Mouse (Mus musculus): ENCODE measurements at regions not wholly inside any gene's neighbourhood (a gene's known extent, or its start where the extent isn't known, plus 50 kb on each side); places are given as distances from the start of the nearest gene placed in this dataset.

DNA sequence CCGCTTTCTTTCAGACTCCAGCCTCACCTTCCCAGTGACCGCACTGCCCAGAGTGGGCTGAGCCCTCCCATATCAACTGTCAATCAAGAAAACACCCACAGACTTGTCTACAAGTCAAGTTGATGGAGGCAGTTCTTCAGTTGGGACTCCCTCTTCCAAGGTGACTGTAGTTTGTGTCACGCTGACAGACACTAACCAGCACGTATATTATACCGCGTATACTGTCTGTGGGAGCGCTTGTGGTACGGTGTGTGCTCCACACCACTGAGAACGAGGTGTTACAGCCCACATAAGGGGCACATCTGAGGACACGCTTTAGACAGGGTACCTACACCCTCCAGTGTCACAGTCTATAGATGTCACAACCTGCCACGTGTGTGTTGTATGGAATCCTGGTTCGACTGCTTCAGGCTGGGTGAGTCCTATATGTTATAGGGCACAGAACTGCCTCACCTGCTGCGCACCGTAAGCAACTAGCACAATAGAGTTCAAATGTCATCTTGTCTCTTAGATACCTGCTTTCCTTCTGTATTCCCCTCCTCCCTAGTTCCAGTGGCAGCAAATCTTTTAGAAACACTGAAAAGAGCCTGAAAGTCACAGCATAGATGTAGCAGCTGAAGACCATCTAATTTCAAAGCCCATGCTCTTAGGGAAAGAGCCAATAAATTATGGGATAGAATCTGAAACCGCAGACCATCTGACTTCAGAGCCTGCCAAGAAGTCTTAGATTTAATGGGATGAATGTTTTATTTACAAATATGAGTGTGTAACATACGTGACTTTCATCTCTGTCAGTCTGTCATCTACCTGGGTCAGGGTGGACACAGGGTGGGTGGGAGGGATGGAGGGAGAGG is 219.8 kb downstream of the Etnk1 start:
- no peak for DNase-seq (ENCODE audit: low spot score)
- Histone ChIP-seq H3K9ac (replicated peaks; ENCODE audit: low read depth, low read length) (no peak overlapping the region), H3K4me1 (ENCODE audit: control insufficient read depth, insufficient read depth) (no peaks in the 10 kb centered on the region), H3K27me3 (ENCODE audit: control insufficient read depth, insufficient read depth, low read length) (no peaks in the 10 kb centered on the region), H3K9me3 (replicated peaks; ENCODE audit: control insufficient read depth, low read length) (no peaks in the 10 kb centered on the region), H3K4me3 (ENCODE audit: low read depth, low read length) (no peak overlapping the region), H3K36me3 (replicated peaks; ENCODE audit: control insufficient read depth, insufficient read depth, low read length) (no peaks in the 10 kb centered on the region), H3K27ac (ENCODE audit: low read depth) (no peak overlapping the region), H3K4me2 (ENCODE audit: low read depth, low read length) (no peak overlapping the region)
- 87% methylated on average over 16 of the region's 16 CpGs for WGBS
- TF ChIP-seq EP300 (IDR thresholded peaks at IDR 0.05; ENCODE audit: low read depth) (no peak), CTCF (IDR thresholded peaks at IDR 0.05; ENCODE audit: low read depth) (no peak)
- no peak for ATAC-seq (ENCODE audit: insufficient read depth, low read depth)

DNA sequence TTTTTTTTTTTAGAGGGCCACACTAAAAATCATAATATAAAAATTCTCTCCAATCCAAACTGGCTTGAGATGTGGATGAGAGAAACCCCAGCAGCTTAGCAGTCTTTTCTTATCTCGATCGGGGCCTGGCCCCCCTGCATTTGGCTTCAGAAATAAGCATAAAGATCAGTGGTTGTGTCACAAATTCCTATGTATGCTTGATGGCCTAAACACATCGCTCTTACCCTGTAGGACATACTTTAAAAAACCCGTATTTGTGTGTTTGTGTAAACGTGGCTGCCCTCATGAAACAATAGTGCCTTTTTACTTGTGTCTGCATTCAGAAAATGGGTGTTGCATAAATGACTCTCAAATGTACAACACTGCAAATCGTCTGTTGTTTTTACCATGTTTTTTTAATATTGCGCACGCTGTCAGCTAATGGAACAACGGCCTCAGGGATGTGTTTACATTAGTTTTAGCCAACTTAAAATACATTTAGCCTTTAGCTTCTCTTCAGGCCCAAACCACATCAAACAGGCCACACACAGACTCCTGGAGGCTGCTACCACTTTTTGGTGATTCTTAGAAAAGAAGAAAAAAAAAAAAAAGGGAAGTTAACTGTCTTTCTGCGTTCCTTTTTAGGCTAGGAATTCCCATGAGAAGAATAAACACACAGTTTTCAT is 226.7 kb downstream of the Etnk1 start:
- Histone ChIP-seq H3K4me2 (ENCODE audit: low read depth, low read length) (no peak overlapping the region), H3K27me3 (ENCODE audit: control insufficient read depth, insufficient read depth, low read length) (no peaks in the 10 kb centered on the region), H3K9me3 (replicated peaks; ENCODE audit: control insufficient read depth, low read length) (no peaks in the 10 kb centered on the region), H3K4me3 (ENCODE audit: low read depth, low read length) (no peak overlapping the region), H3K9ac (replicated peaks; ENCODE audit: low read depth, low read length) (no peak overlapping the region), H3K36me3 (replicated peaks; ENCODE audit: control insufficient read depth, insufficient read depth, low read length) (no peaks in the 10 kb centered on the region), H3K27ac (ENCODE audit: low read depth) (no peak overlapping the region), H3K4me1 (ENCODE audit: control insufficient read depth, insufficient read depth) (no peaks in the 10 kb centered on the region)
- DNase-seq (ENCODE audit: low spot score), result no peak
- TF ChIP-seq EP300 (IDR thresholded peaks at IDR 0.05; ENCODE audit: low read depth) (no peak), CTCF (IDR thresholded peaks at IDR 0.05; ENCODE audit: low read depth) (no peak)
- 77% methylated on average over 10 of the region's 10 CpGs for WGBS
- no peak for ATAC-seq (ENCODE audit: insufficient read depth, low read depth)

DNA sequence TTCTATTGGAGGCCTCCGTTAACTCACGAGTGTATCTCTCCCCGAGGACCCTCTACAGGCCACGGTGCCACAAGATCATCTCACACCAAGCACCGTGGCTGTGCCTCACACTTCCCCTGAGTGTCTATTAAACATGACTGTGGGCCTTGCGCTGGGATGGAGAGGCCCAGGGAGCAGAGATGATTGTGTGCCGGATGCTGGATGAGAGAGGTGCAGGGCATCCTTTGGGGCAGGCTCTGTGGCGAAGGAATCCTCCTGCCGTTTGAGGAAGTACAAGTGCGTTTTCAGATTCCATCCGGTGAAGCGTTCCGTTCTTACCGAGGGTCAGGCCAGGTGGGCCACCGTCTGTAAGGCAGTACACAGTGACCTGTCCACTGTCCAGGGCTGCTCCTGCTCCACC is 227.4 kb downstream of the Etnk1 start:
- H3K4me1 ChIP-seq (ENCODE audit: control insufficient read depth, insufficient read depth), result no peaks in the 10 kb centered on the region
- H3K9me3 ChIP-seq (replicated peaks; ENCODE audit: control insufficient read depth, low read length), result no peaks in the 10 kb centered on the region
- no peak for TF ChIP-seq EP300 (IDR thresholded peaks at IDR 0.05; ENCODE audit: low read depth)
- no peak for TF ChIP-seq CTCF (IDR thresholded peaks at IDR 0.05; ENCODE audit: low read depth)
- H3K27ac ChIP-seq (ENCODE audit: low read depth), result no peak overlapping the region
- H3K4me2 ChIP-seq (ENCODE audit: low read depth, low read length), result no peak overlapping the region
- 84% methylated on average over 15 of the region's 15 CpGs for WGBS
- no peak overlapping the region for H3K9ac ChIP-seq (replicated peaks; ENCODE audit: low read depth, low read length)
- no peak overlapping the region for H3K4me3 ChIP-seq (ENCODE audit: low read depth, low read length)
- no peaks in the 10 kb centered on the region for H3K27me3 ChIP-seq (ENCODE audit: control insufficient read depth, insufficient read depth, low read length)
- no peak for DNase-seq (ENCODE audit: low spot score)
- no peaks in the 10 kb centered on the region for H3K36me3 ChIP-seq (replicated peaks; ENCODE audit: control insufficient read depth, insufficient read depth, low read length)
- ATAC-seq (ENCODE audit: insufficient read depth, low read depth), result no peak

DNA sequence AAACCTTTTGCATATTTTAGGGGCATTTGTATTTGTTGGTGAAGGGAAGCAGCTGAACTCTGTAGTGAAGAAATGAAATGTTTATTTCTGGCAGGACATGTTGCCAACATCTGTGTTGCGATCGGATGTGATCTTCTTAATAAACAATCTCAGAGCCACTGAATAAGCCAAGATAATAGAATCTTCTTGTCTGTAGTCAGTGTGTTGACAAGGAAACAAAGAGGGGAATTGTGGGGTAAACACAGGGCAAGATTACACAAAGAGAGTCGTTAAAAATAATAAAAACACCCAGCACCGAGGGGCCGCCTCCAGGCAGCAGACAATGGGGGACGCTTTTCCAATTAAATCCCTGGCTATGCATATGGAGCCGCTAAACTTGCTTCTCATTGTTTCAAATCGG is 234.4 kb downstream of the Etnk1 start:
- no peaks in the 10 kb centered on the region for H3K27me3 ChIP-seq (ENCODE audit: control insufficient read depth, insufficient read depth, low read length)
- DNase-seq (ENCODE audit: low spot score) (no peak), ATAC-seq (ENCODE audit: insufficient read depth, low read depth) (no peak)
- no peaks in the 10 kb centered on the region for H3K4me1 ChIP-seq (ENCODE audit: control insufficient read depth, insufficient read depth)
- 57% methylated on average over 8 of the region's 8 CpGs for WGBS
- TF ChIP-seq CTCF (IDR thresholded peaks at IDR 0.05; ENCODE audit: low read depth) (no peak), EP300 (IDR thresholded peaks at IDR 0.05; ENCODE audit: low read depth) (no peak)
- no peak overlapping the region for H3K9ac ChIP-seq (replicated peaks; ENCODE audit: low read depth, low read length)
- no peak overlapping the region for H3K4me3 ChIP-seq (ENCODE audit: low read depth, low read length)
- H3K9me3 ChIP-seq (replicated peaks; ENCODE audit: control insufficient read depth, low read length), result no peaks in the 10 kb centered on the region
- H3K27ac ChIP-seq (ENCODE audit: low read depth), result no peak overlapping the region
- no peaks in the 10 kb centered on the region for H3K36me3 ChIP-seq (replicated peaks; ENCODE audit: control insufficient read depth, insufficient read depth, low read length)
- H3K4me2 ChIP-seq (ENCODE audit: low read depth, low read length), result no peak overlapping the region

DNA sequence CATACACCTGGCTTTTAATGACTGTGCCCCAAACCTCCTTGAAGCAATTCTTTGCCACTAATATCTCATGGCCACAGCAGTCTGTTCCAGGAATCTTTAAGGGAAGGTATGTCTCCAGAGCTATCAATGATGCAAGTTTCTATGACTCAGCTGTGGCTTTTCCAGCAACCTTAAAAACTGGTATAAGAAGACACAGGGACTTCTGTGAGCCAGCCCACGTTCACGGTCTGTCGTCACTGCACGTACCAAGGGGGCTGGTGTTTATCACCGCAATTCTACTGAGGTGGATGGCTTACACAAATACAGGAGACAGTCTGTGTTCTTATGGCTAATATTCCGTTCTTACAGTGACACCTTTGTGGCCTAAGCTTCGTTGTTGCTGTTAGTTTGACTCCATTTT is 234.9 kb downstream of the Etnk1 start:
- Histone ChIP-seq H3K4me1 (ENCODE audit: control insufficient read depth, insufficient read depth) (no peaks in the 10 kb centered on the region), H3K36me3 (replicated peaks; ENCODE audit: control insufficient read depth, insufficient read depth, low read length) (no peaks in the 10 kb centered on the region), H3K9me3 (replicated peaks; ENCODE audit: control insufficient read depth, low read length) (no peaks in the 10 kb centered on the region), H3K4me2 (ENCODE audit: low read depth, low read length) (no peak overlapping the region), H3K9ac (replicated peaks; ENCODE audit: low read depth, low read length) (no peak overlapping the region), H3K27ac (ENCODE audit: low read depth) (no peak overlapping the region), H3K4me3 (ENCODE audit: low read depth, low read length) (no peak overlapping the region), H3K27me3 (ENCODE audit: control insufficient read depth, insufficient read depth, low read length) (no peaks in the 10 kb centered on the region)
- no peak for TF ChIP-seq EP300 (IDR thresholded peaks at IDR 0.05; ENCODE audit: low read depth)
- TF ChIP-seq CTCF (IDR thresholded peaks at IDR 0.05; ENCODE audit: low read depth), result no peak
- no peak for DNase-seq (ENCODE audit: low spot score)
- WGBS, result 76% methylated on average over 7 of the region's 7 CpGs
- no peak for ATAC-seq (ENCODE audit: insufficient read depth, low read depth)
